Mouse (Mus musculus) megakaryocyte, embryonic 14.5 days (primary cell): Measurements from ENCODE around the gene Gm8237. TPM values are rescaled to one million over a fixed set of nuclear protein-coding genes. Genes with fewer than 3 reads are reported as not detected.
"Not testable (repeated sequence)": the region's sequence is repeated elsewhere in the genome, so short reads cannot be mapped to it uniquely, and the experiment has no call there.

Experiments used
- H3K27me3 ChIP-seq: replicated peaks from 2 replicates; pipeline ENCODE3; 2012; ENCODE audit warnings: inconsistent platforms
- H3K36me3 ChIP-seq: replicated peaks from 2 replicates; pipeline ENCODE3; 2012; ENCODE audit warnings: low read length, inconsistent platforms, mixed read lengths
- H3K4me1 ChIP-seq: 2 replicates; pipeline ENCODE4 v1.6.1; 2012; ENCODE audit warnings: inconsistent platforms
- H3K4me3 ChIP-seq: replicated peaks from 2 replicates; pipeline ENCODE3; 2012; ENCODE audit warnings: moderate library complexity, mild to moderate bottlenecking, inconsistent platforms
- H3K9me3 ChIP-seq: 2 replicates; pipeline ENCODE4 v1.6.1; 2012; ENCODE audit warnings: inconsistent platforms
- polyA plus RNA-seq: library from polyadenylated mRNA; stranded (reverse); fragments of >175 nt; gene quantifications from 2 replicates; pipeline ENCODE4 v1.2.3, GENCODE M21; 2012; ENCODE audit warnings: low replicate concordance; ENCODE audit not compliant: insufficient read depth

Gm8237 gene
- not detected in 2 replicates for polyA plus RNA-seq

- H3K27me3 ChIP-seq, H3K4me3 ChIP-seq, H3K36me3 ChIP-seq, H3K4me1 ChIP-seq, H3K9me3 ChIP-seq: not testable (repeated sequence)
These were observed at the start of gene Gm8237 for GRCm38 (mm10) chr14:5880241-5880640. Gm8237 (minus strand) TSS chr14:5880382.

- H3K27me3 ChIP-seq, H3K4me3 ChIP-seq, H3K4me1 ChIP-seq, H3K9me3 ChIP-seq, H3K36me3 ChIP-seq: not testable (repeated sequence)
These were observed 43.1 kb upstream of the Gm8237 start for GRCm38 (mm10) chr14:5923276-5923675.

- H3K9me3 ChIP-seq, H3K4me1 ChIP-seq, H3K36me3 ChIP-seq, H3K27me3 ChIP-seq, H3K4me3 ChIP-seq: not testable (repeated sequence)
These were observed 38.3 kb upstream of the Gm8237 start for GRCm38 (mm10) chr14:5918330-5918942.

DNA sequence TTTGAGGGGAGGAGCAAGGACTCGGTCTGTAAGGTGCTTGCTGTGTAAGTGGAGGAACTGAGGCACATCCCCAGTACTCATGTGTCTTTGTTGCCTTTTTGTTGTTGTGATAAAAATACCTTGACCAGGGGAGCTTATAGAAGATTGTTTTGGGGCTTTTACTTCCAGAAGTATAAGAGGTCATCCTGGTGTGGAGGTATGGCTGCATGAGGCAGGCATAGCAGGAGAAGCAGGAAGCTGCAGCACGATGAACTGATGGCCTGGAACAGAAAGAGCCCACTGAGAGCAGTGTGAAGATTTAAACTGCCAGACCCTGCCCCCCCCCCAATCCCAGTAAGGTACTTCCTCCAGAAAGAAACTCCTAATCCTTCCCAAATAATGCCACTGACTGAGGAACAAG, 33.5 kb upstream of the Gm8237 start:
- H3K9me3 ChIP-seq, H3K4me3 ChIP-seq, H3K27me3 ChIP-seq, H3K4me1 ChIP-seq, H3K36me3 ChIP-seq: not testable (repeated sequence)

GRCm38 (mm10) chr14:5879791-5880190, 391 bp downstream of the Gm8237 start:
- H3K4me1 ChIP-seq, H3K27me3 ChIP-seq, H3K9me3 ChIP-seq, H3K36me3 ChIP-seq, H3K4me3 ChIP-seq: not testable (repeated sequence)

DNA sequence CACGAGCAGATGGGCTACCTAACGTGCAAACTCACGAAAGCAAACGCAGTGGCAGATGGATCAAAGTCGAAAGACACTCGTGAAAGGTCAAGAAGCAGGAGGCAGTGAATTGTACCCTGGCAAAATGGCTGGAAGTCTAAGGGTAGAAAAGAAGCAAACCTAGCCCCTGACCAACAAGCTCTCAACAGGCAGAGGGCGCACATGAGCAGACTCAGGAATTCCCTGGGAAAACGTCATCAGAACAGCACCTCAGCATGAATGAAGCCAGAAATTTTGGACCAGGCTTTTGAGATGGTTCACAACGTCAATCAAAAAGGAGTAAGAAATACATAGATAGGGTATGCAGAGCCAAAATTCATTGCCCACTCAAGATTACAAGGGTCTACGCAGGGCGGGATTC, 1.0 kb downstream of the Gm8237 start:
- not testable (repeated sequence) for H3K36me3 ChIP-seq, H3K9me3 ChIP-seq, H3K27me3 ChIP-seq, H3K4me3 ChIP-seq, H3K4me1 ChIP-seq

DNA sequence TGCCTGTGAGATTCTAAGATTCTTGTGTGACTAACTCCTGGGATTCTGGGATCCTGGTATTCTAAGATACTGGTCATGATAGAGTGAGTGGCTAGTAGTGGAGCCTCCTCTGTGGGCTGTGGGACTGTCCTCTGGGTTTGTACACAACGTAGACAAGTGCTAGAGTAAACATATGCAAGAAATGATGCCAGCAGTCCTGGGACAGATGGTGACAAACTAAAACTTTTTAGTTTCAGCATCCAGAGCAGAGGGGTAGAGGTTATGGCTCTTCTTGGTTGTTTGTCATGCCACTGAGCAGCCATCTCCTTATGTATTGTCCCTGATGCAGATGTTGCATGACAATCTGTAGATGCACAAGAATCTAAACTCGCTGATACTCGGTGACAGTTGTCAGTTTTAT, 24.3 kb downstream of the Gm8237 start:
- H3K4me3 ChIP-seq, H3K9me3 ChIP-seq, H3K36me3 ChIP-seq, H3K27me3 ChIP-seq, H3K4me1 ChIP-seq: not testable (repeated sequence)

- not testable (repeated sequence) for H3K27me3 ChIP-seq, H3K9me3 ChIP-seq, H3K4me1 ChIP-seq, H3K4me3 ChIP-seq, H3K36me3 ChIP-seq
These were observed 50.0 kb downstream of the Gm8237 start, which contains the start of gene Gm3424 for GRCm38 (mm10) chr14:5830229-5830628. Gm3424 (minus strand) TSS chr14:5830329.

GRCm38 (mm10) chr14:5812699-5813356, 67.4 kb downstream of the Gm8237 start:
- not testable (repeated sequence) for H3K36me3 ChIP-seq, H3K4me1 ChIP-seq, H3K4me3 ChIP-seq, H3K27me3 ChIP-seq, H3K9me3 ChIP-seq

Other genes with a start within 250 kb of the Gm8237 start
- gene Gm8265, start 247.4 kb downstream of the Gm8237 start, polyA plus RNA-seq = not detected in 2 replicates
- gene Gm9603, start 192.9 kb downstream of the Gm8237 start, polyA plus RNA-seq = not detected in 2 replicates
- gene Gm3373, start 138.8 kb downstream of the Gm8237 start, polyA plus RNA-seq = not detected in 2 replicates
- gene Gm3383, start 72.4 kb downstream of the Gm8237 start, polyA plus RNA-seq = not detected in 2 replicates
- gene Gm3424, start 50.1 kb downstream of the Gm8237 start, polyA plus RNA-seq = not detected in 2 replicates
- gene Gm3248, start 81.4 kb upstream of the Gm8237 start, polyA plus RNA-seq = not detected in 2 replicates
- not detected in 2 replicates for gene Gm3453, start 98.8 kb upstream of the Gm8237 start, polyA plus RNA-seq
- 0.97 TPM in 1 of 2 replicates, not detected in the other for gene Gm6337, start 177.9 kb upstream of the Gm8237 start, polyA plus RNA-seq
- gene Gm8206, start 213.6 kb upstream of the Gm8237 start, polyA plus RNA-seq = not detected in 2 replicates
- gene Gm3468, start 228.3 kb upstream of the Gm8237 start, polyA plus RNA-seq = not detected in 2 replicates
- gene Gm3476, start 245.4 kb upstream of the Gm8237 start, polyA plus RNA-seq = not detected in 2 replicates